Mouse (Mus musculus): ENCODE data around the gene Paxx.

The Paxx gene

DNA sequence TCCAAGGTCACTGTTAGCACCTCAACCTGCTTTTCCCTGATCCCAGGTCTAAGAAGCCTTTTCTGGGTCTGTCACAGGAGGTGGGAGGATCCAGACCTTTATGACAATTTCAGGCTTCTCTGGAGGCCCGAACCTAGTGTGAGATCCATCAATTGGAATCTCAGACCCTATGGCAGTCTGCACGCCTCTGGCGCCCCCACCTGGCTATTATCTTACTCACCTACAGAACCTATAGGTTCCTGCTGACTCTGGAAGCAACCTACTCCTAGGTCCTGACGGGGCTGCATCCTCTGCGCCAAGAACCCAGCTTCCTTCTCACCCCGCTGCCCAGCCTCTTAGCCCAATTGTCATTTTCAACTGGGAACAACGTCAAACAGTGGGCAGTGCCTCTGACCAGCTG lies 22.1 kb upstream of the Paxx start:
- DNase-seq (ENCODE audit: low read depth, low spot score), result peak; percentile 37

- DNase-seq (ENCODE audit: low read depth, low spot score), result no peak
Observed at GRCm38 (mm10) chr2:25480541-25480940, 19.6 kb upstream of the Paxx start.

DNA sequence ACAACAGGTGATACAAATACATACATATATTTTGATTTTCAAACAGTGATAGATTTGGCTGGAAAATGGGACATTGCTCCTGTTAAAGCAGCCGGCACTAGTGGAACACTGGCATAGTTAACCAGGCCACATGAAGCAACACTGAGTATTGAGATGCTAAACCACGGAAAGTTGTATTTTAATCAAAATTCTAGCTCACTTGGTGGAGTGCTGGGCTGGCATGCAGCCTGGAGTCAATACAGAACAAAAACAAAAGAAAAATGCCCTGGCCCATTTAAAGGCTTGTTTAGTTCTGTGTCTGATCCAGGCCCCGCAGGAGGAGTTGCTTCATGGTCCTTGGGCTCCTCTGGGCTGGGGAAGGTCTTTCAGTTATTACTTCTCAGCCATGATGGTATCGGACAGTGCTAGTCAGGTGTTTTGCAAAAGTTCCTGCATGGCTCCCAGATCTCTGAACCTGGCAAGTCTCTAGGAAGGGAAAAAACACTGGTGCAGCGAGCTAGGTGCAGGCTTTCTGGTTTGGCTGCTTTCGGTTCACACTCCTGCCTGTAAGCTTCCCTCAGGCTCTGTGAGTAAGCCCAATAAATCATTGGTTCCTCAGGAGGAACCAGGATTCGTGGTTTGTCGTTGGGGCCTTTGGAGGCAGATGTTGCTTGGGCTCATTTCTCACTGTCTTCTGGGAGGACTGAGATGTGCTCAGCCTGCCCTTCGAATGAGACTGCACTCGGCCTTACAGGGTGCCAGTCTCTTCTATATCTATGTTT lies 18.8 kb upstream of the Paxx start:
- DNase-seq (ENCODE audit: low read depth, low spot score), result no peak

- no peak for DNase-seq (ENCODE audit: low read depth, low spot score)
Observed at GRCm38 (mm10) chr2:25477967-25478675, 17.2 kb upstream of the Paxx start.

- DNase-seq (ENCODE audit: low read depth, low spot score), result no peak
Observed at GRCm38 (mm10) chr2:25477541-25477940, 16.6 kb upstream of the Paxx start.

DNA sequence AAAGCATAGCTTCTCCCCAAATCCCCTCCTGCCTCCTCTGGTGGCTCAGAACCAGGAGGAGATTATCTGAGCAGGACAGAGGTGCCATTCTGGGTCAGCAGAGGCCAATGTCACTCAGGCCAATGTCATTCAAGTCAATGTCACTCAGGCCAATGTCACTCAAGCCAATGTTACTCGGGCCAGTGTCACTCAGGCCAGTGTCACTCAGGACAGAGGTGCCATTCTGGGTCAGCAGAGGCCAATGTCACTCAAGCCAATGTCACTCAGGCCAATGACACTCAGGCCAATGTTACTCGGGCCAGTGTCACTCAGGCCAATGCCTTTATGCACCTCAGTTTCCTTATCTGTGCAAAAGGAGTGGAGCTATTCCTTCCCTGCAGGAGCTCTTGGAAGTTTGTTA lies 11.7 kb upstream of the Paxx start:
- no peak for DNase-seq (ENCODE audit: low read depth, low spot score)

- no peak for DNase-seq (ENCODE audit: low read depth, low spot score)
Observed at GRCm38 (mm10) chr2:25469969-25470368, 9.1 kb upstream of the Paxx start, which contains the start of gene Ptgds. Ptgds (minus strand) TSS chr2:25470046.

GRCm38 (mm10) chr2:25468962-25469915 lies 8.3 kb upstream of the Paxx start:
- DNase-seq (ENCODE audit: low read depth, low spot score), result no peak

DNA sequence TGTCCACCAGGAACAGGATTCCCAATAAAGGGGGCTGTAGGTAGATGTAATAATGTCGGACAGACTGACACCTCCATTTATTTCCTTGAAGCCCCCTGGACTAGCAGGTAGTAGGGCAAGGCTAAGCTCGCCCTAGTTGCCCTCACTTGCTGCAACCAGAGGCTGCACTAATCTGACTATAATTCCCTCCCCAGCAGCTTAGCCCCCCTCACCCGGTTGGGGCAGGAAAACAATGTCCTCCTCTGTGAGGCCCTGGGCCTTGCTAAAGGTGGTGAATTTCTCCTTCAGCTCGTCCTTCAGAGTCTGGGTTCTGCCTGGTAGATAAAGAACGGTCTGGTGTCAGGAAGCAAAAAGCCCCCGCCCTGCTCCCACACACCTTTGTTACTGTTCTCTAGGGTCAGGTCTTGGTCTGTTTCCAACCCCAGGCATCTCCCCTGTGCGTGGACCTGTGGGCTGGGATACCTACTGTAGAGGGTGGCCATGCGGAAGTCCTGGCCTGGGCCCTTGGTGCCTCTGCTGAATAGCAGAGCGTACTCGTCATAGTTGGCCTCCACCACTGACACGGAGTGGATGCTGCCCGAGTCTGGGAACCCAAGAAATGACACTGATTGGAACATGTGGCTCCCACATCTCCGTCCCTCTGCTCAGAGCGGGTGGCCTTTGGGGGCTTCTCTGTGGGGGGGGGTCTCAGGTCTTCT lies 6.9 kb upstream of the Paxx start:
- DNase-seq (ENCODE audit: low read depth, low spot score), result peak; percentile 57

- DNase-seq (ENCODE audit: low read depth, low spot score), result peak; percentile 50
Observed at GRCm38 (mm10) chr2:25465816-25466635, 5.1 kb upstream of the Paxx start.

GRCm38 (mm10) chr2:25465256-25465655 lies 4.4 kb upstream of the Paxx start:
- DNase-seq (ENCODE audit: low read depth, low spot score), result no peak

- DNase-seq (ENCODE audit: low read depth, low spot score), result no peak
Observed at GRCm38 (mm10) chr2:25463630-25464029, 2.7 kb upstream of the Paxx start.

DNA sequence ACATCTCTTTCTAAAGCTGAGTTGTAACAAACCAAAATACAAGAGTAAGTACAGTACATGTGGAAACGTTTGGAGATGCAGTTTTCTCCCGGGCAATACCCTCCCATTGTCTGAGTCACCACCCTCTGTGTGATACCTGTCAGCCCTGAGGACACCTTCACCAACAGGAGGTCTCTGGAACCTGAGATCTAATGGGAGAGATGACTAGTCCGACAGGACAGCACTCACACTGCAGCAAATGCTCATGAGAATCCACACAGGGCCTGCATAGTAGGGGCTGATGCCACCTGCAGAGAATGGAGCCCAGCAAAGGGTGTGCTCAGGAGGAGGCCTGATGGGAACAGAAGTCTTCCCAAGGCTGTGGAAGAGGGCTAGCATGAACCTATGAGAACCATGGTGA lies 513 bp upstream of the Paxx start:
- DNase-seq (ENCODE audit: low read depth, low spot score), result no peak

GRCm38 (mm10) chr2:25460135-25460534 lies 759 bp downstream of the Paxx start:
- no peak for DNase-seq (ENCODE audit: low read depth, low spot score)

GRCm38 (mm10) chr2:25458911-25459310 lies 2.0 kb downstream of the Paxx start:
- DNase-seq (ENCODE audit: low read depth, low spot score), result no peak

- DNase-seq (ENCODE audit: low read depth, low spot score), result no peak
Observed at GRCm38 (mm10) chr2:25457022-25457896, 3.6 kb downstream of the Paxx start.

DNA sequence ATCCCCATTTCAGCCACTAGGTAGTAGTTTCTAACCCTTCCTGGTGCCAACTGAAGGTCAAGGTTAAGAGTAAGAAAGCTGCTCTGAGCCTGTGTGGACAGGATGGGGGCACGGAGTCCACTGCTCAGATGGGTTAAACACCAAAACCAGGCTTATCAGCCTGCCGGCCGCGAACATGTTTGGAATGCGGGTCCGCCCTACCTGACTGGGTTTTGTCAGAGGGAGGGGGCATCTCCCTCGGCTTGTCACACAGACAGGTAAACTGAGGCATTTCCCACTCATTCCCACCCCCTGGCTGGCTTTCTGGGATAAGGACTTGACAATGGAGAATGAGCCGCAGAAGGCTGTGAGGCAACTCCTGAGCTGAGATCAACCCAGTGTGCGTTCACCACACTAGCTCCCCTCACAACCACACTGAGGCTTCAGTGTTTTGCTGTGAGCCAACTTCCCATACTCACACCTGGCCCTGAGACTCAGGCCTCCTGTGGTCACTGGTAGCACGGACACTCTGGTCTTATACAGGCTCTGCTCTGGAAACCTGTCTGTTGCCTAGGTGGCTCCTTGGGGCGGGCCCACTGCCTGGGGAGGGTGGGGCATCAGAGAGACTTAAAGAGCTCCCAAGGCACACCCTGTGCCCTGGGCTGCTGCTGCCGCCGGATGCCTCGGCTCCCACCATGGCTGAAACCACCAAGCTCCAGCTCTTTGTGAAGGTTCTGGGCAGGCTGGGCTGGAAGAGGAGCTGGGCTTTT lies 4.5 kb downstream of the Paxx start, which contains the start of gene Clic3:
Clic3 (plus strand) TSS at position 634 of the 749 bp plus-strand sequence.
- DNase-seq (ENCODE audit: low read depth, low spot score), result no peak

- no peak for DNase-seq (ENCODE audit: low read depth, low spot score)
Observed at GRCm38 (mm10) chr2:25452951-25453350, 7.9 kb downstream of the Paxx start.

Measured in retina, postnatal 7 days (tissue).